In the genomic region with DNA sequence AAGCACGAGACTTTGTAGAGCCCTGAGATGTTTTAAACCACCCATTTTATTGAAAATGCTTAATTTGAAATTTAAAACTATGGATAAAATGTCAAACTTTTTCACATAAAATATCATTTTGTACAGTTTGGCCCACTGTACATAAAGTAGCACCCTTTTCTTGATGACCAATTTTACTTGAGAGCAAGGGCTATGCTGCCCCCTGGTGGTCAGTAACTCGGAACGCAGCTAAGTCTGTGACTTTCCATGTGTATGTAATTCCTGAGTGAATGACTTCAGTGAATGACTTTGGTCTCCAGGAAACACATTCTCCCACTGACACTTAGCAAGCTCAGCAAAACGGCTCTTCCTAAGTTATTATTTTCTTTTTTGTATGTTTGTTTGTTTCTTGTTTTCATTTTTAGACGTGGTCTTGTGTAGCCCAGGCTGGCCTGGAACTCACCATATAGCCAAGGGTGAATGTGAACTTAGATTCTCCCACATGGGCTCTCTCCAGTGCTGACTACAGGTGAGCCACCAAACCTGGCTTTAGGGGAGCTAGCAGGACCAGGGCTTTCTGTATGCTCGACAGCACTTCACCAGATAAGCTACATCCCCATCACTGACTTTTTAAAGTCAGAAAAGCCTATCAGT, we compare ENCODE assay signal across 8 mouse cellular contexts. TPM values are rescaled to one million over a fixed set of nuclear protein-coding genes. Genes with fewer than 3 reads are reported as not detected.
DNase-seq lines count a peak whose midpoint lies in the region; ATAC-seq lines count a peak whose summit lies in the region.

No protein-coding gene starts in this region.

- DNase-seq in heart, adult 8-10 months (ENCODE audit: low spot score): peak; percentile 38
- DNase-seq in heart, adult 11 months: no peak
- DNase-seq in adrenal gland, adult 2 months: peak; percentile 46
- DNase-seq in embryo, embryonic 11.5 days (ENCODE audit: low read depth, low spot score): peak; percentile 81
- DNase-seq in heart, postnatal 14 days: peak; percentile 73 to 78
- DNase-seq in layer of hippocampus, postnatal 14 days (ENCODE audit: low spot score in 2 of 2): peak; percentile 37 to 80
- DNase-seq in spleen, postnatal 10 days (ENCODE audit: low spot score in 2 of 2): peak; percentile 52 to 79

- intact Hi-C loops in heart, postnatal 14 days (cut with DNase I): loop anchor here (1.0 kb wide), 1 partner anchor 101 kb away; no protein-coding TSS in a partner anchor

- peak; percentile 74 for ATAC-seq in megakaryocyte-erythroid progenitor cell, adult 5-6 weeks (replicated peaks; ENCODE audit: low FRiP score, low TSS enrichment, poor library complexity, severe bottlenecking)

RNA-seq across cellular contexts. Expression of a gene that starts 30.1 kb away (rescaled TPM):
- total RNA-seq in heart, adult 8-10 months (2022): under 1 TPM; 0.09 to 0.47 (median 0.18) TPM
- total RNA-seq in adrenal gland, adult 2 months (2021): 10 to 100 TPM in 1 of 2 experiments, 1 to 10 TPM in 1; 5.6 to 12.6 TPM
- 4.7 and 5.0 TPM in 2 replicates for polyA plus RNA-seq in adrenal gland, adult 2 months (2012; rRNA removed)
- under 1 TPM; 0.29 to 0.50 TPM for total RNA-seq in heart, postnatal 14 days (2021)
- total RNA-seq in layer of hippocampus, postnatal 14 days (2021): under 1 TPM; 0.81 to 0.88 TPM
- 0.15 TPM in 1 of 2 replicates, not detected in the other for total RNA-seq in megakaryocyte-erythroid progenitor cell, adult 5-6 weeks (2014; fragmentation: Nextera tagmentation)
- total RNA-seq in megakaryocyte-erythroid progenitor cell, adult 5-6 weeks (2017): 0.57 TPM in 1 of 2 replicates, not detected in the other

RNA-seq across cellular contexts. Expression of a gene that starts 30.2 kb away (rescaled TPM):
- total RNA-seq in heart, adult 8-10 months (2022): not detected
- total RNA-seq in adrenal gland, adult 2 months (2021): under 1 TPM in 1 of 2 experiments, not detected in 1; 0.38 TPM
- 4.5 and 6.4 TPM in 2 replicates for polyA plus RNA-seq in adrenal gland, adult 2 months (2012; rRNA removed)
- total RNA-seq in heart, postnatal 14 days (2021): not detected
- not detected for total RNA-seq in layer of hippocampus, postnatal 14 days (2021)
- total RNA-seq in megakaryocyte-erythroid progenitor cell, adult 5-6 weeks (2014; fragmentation: Nextera tagmentation): not detected in 2 replicates
- total RNA-seq in megakaryocyte-erythroid progenitor cell, adult 5-6 weeks (2017): not detected in 2 replicates

RNA-seq across cellular contexts. Expression of a gene that starts 39.5 kb away (rescaled TPM):
- total RNA-seq in heart, adult 8-10 months (2022): 10 to 100 TPM; 24.9 to 31.2 (median 30.9) TPM
- total RNA-seq in adrenal gland, adult 2 months (2021): 10 to 100 TPM; 42.8 to 46.2 TPM
- polyA plus RNA-seq in adrenal gland, adult 2 months (2012; rRNA removed): 1.0 TPM in 2 replicates
- total RNA-seq in heart, postnatal 14 days (2021): 10 to 100 TPM; 36.6 to 40.0 TPM
- 10 to 100 TPM; 34.9 to 40.2 TPM for total RNA-seq in layer of hippocampus, postnatal 14 days (2021)
- total RNA-seq in megakaryocyte-erythroid progenitor cell, adult 5-6 weeks (2014; fragmentation: Nextera tagmentation): 42.8 and 49.4 TPM in 2 replicates
- 165 and 213 TPM in 2 replicates for total RNA-seq in megakaryocyte-erythroid progenitor cell, adult 5-6 weeks (2017)

RNA-seq across cellular contexts. Expression of a gene that starts 39.8 kb away (rescaled TPM):
- total RNA-seq in heart, adult 8-10 months (2022): 1 to 10 TPM; 2.9 to 4.7 (median 4.0) TPM
- 1 to 10 TPM; 4.2 to 6.8 TPM for total RNA-seq in adrenal gland, adult 2 months (2021)
- 1.3 and 1.7 TPM in 2 replicates for polyA plus RNA-seq in adrenal gland, adult 2 months (2012; rRNA removed)
- 1 to 10 TPM; 7.1 to 7.7 TPM for total RNA-seq in heart, postnatal 14 days (2021)
- 1 to 10 TPM; 6.1 to 9.2 TPM for total RNA-seq in layer of hippocampus, postnatal 14 days (2021)
- total RNA-seq in megakaryocyte-erythroid progenitor cell, adult 5-6 weeks (2014; fragmentation: Nextera tagmentation): 31.7 and 33.4 TPM in 2 replicates
- total RNA-seq in megakaryocyte-erythroid progenitor cell, adult 5-6 weeks (2017): 32.6 and 45.6 TPM in 2 replicates
